20 mouse cellular contexts compared by ENCODE assay signal in the genomic region with DNA sequence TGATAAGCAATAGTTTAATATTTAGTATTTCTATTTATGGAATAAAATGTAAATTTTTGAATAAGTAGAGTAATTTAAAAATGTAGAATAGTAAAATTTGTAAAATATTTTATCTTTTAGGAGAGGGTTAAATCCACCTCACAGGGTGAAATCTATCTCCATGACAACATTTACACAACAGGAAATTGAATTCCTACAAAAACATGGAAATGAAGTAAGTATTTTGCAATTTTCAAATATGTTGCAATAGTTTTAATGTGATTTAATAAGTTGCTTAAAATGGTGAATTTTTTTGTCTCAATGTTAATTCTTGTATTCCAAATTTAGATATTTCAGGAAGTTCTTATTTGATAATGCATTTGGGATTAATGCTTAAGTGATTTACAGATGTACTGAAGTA. TPM values are rescaled to one million over a fixed set of nuclear protein-coding genes. Genes with fewer than 3 reads are reported as not detected.
A peak's percentile ranks its signal among the peaks of the same experiment; 100 is the strongest.
DNase-seq lines count a peak whose midpoint lies in the region; ATAC-seq and TF ChIP-seq lines count a peak whose summit lies in the region.
"Had no signal": no experiment of that assay in that cellular context is flagged by ENCODE, and none has a peak within 500 bp of the region (broad histone marks: within the 10 kb centered on the region; RNA-seq: fewer than 3 reads in every experiment).

No protein-coding gene starts in this region.

- TF ChIP-seq POLR2A in liver, adult 2 months (IDR thresholded peaks at IDR 0.05; ENCODE audit: extremely low read depth, insufficient read depth, low read length), result no peak
- no peak for TF ChIP-seq POLR2A in bone marrow macrophage, adult 2 months (IDR thresholded peaks at IDR 0.05; ENCODE audit: borderline replicate concordance, low read depth, low read length)

- peak; percentile 50 for DNase-seq in liver, adult 2 months (ENCODE audit: extremely low read depth, low read depth, low spot score)
- no peak for DNase-seq in liver
- peak; percentile 9 for DNase-seq in fibroblast of lung, adult 2 months (ENCODE audit: low read depth)
- no peak for DNase-seq in kidney, adult 8-10 months
- DNase-seq: adrenal gland, adult 2 months; adrenal gland, postnatal 10 days; adrenal gland, postnatal 25 days; cerebellum, adult 11-12 months; cerebellum, adult 2 months; cerebellum, adult 9-10 months; cerebellum, postnatal 10 days; cerebellum, postnatal 25 days had no signal

- TF ChIP-seq CTCF in liver, adult 2 months (IDR thresholded peaks at IDR 0.05; ENCODE audit: low read depth, low read length), result no peak
- TF ChIP-seq CTCF in bone marrow macrophage, adult 2 months (IDR thresholded peaks at IDR 0.05; ENCODE audit: low read depth, low read length), result no peak

- no peaks in the 10 kb centered on the region for H3K9me3 ChIP-seq in kidney, embryonic 14.5 days (ENCODE audit: control insufficient read depth, low read length)
- H3K9me3 ChIP-seq: embryonic facial prominence, embryonic 10.5 days; embryonic facial prominence, embryonic 12.5 days; forebrain, embryonic 10.5 days; forebrain, embryonic 12.5 days had no signal

- peaks cover 4% of the 10 kb centered on the region; the same call in 1 of the 2 replicates for H3K36me3 ChIP-seq in liver, adult 2 months (ENCODE audit: control insufficient read depth, insufficient read depth, low read length)
- peaks cover 5% of the 10 kb centered on the region; the same call in 1 of the 2 replicates for H3K36me3 ChIP-seq in kidney, embryonic 14.5 days (ENCODE audit: control insufficient read depth, insufficient read depth, low read length)
- H3K36me3 ChIP-seq: embryonic facial prominence, embryonic 12.5 days had no signal

- peaks cover 8% of the 10 kb centered on the region; the same call in 1 of the 2 replicates for H3K79me2 ChIP-seq in liver, adult 2 months (ENCODE audit: control insufficient read depth, insufficient read depth, low read length)

- no peak overlapping the region for H3K9ac ChIP-seq in liver, adult 2 months (ENCODE audit: low read depth, low read length)
- no peak overlapping the region for H3K9ac ChIP-seq in kidney, embryonic 14.5 days (ENCODE audit: low read depth, low read length)
- H3K9ac ChIP-seq: embryonic facial prominence, embryonic 12.5 days; forebrain, embryonic 12.5 days had no signal

- H3K27me3 ChIP-seq in liver, adult 2 months (ENCODE audit: control insufficient read depth, insufficient read depth, low read length), result no peaks in the 10 kb centered on the region
- H3K27me3 ChIP-seq in kidney, embryonic 14.5 days (ENCODE audit: control insufficient read depth, insufficient read depth, low read length), result no peaks in the 10 kb centered on the region
- H3K27me3 ChIP-seq: embryonic facial prominence, embryonic 12.5 days; forebrain, embryonic 12.5 days had no signal

- no peak overlapping the region for H3K4me2 ChIP-seq in kidney, embryonic 14.5 days (replicated peaks; ENCODE audit: low read depth, low read length)
- H3K4me2 ChIP-seq: embryonic facial prominence, embryonic 12.5 days; forebrain, embryonic 12.5 days had no signal

- H3K27ac ChIP-seq in liver, adult 2 months (replicated peaks; ENCODE audit: insufficient read depth, low read depth, low read length), result no peak overlapping the region
- H3K27ac ChIP-seq in bone marrow macrophage, adult 2 months (ENCODE audit: insufficient read depth, low read depth, low read length), result peak overlapping the region; percentile 73
- H3K27ac ChIP-seq in kidney, embryonic 14.5 days (ENCODE audit: low read depth, low read length), result no peak overlapping the region
- H3K27ac ChIP-seq: embryonic facial prominence, embryonic 10.5 days; embryonic facial prominence, embryonic 12.5 days; forebrain, embryonic 10.5 days; forebrain, embryonic 12.5 days had no signal

- peaks cover 3% of the 10 kb centered on the region for H3K4me1 ChIP-seq in liver, adult 2 months (ENCODE audit: control insufficient read depth, insufficient read depth, low read length)
- peaks cover 32% of the 10 kb centered on the region for H3K4me1 ChIP-seq in bone marrow macrophage, adult 2 months (ENCODE audit: control insufficient read depth, insufficient read depth, low read length)
- H3K4me1 ChIP-seq in kidney, embryonic 14.5 days (ENCODE audit: control insufficient read depth, insufficient read depth, low read length), result no peaks in the 10 kb centered on the region
- H3K4me1 ChIP-seq: embryonic facial prominence, embryonic 12.5 days; forebrain, embryonic 10.5 days; forebrain, embryonic 12.5 days had no signal

- no peak for ATAC-seq in kidney, embryonic 14.5 days (ENCODE audit: low FRiP score, low TSS enrichment)
- ATAC-seq: forebrain, embryonic 14.5 days; forebrain, embryonic 16.5 days had no signal

- H3K4me3 ChIP-seq in liver, adult 2 months (ENCODE audit: insufficient read depth, low read depth, low read length), result no peak overlapping the region
- no peak overlapping the region for H3K4me3 ChIP-seq in bone marrow macrophage, adult 2 months (ENCODE audit: insufficient read depth, low read length)
- no peak overlapping the region for H3K4me3 ChIP-seq in kidney, embryonic 14.5 days (ENCODE audit: low read length)
- H3K4me3 ChIP-seq: embryonic facial prominence, embryonic 10.5 days; embryonic facial prominence, embryonic 12.5 days; forebrain, embryonic 10.5 days; forebrain, embryonic 12.5 days had no signal

RNA-seq across cellular contexts. Expression of a gene that starts 19.0 kb away (rescaled TPM):
- total RNA-seq in liver, adult 2 months (2014; rRNA removed), result 13.1 and 14.8 TPM in 2 replicates
- 11.7 and 13.6 TPM in 2 replicates for polyA plus RNA-seq in liver, adult 2 months (2012; rRNA removed)
- 31.8 and 38.3 TPM in 2 replicates for polyA plus RNA-seq in bone marrow macrophage, adult 2 months (2012; ENCODE audit: insufficient read depth, insufficient read length, missing spikeins)
- polyA plus RNA-seq in kidney, embryonic 14.5 days (2014; fragmentation: Nextera tagmentation; extraction: Ambion mirVana), result 27.9 and 47.8 TPM in 2 replicates

RNA-seq across cellular contexts. Expression of a gene that starts 54.9 kb away (rescaled TPM):
- total RNA-seq in liver, adult 2 months (2014; rRNA removed), result not detected in 2 replicates
- 0.18 TPM in 1 of 2 replicates, not detected in the other for polyA plus RNA-seq in liver, adult 2 months (2012; rRNA removed)
- 1.6 and 2.0 TPM in 2 replicates for polyA plus RNA-seq in bone marrow macrophage, adult 2 months (2012; ENCODE audit: insufficient read depth, insufficient read length, missing spikeins)
- polyA plus RNA-seq in kidney, embryonic 14.5 days (2014; fragmentation: Nextera tagmentation; extraction: Ambion mirVana), result 0.33 TPM in 1 of 2 replicates, not detected in the other
- total RNA-seq: adrenal gland, adult 2 months; adrenal gland, postnatal 10 days had no signal
- polyA plus RNA-seq: embryonic facial prominence, embryonic 10.5 days; embryonic facial prominence, embryonic 12.5 days; forebrain, embryonic 10.5 days; forebrain, embryonic 12.5 days; forebrain, embryonic 14.5 days; forebrain, embryonic 16.5 days had no signal

Comparison
In these comparisons a context has a peak if more than half of its experiments do, and no peak if none do; other contexts are left out.
1. DNase-seq: peak in liver, adult 2 months (single experiment) and fibroblast of lung, adult 2 months (single experiment); none in liver (single experiment) and kidney, adult 8-10 months (0 of 2).